Mouse (Mus musculus) heart, embryonic 14.5 days (tissue): Measurements from ENCODE around the gene Olfr44. TPM values are rescaled to one million over a fixed set of nuclear protein-coding genes. Genes with fewer than 3 reads are reported as not detected.

Source experiments
- polyA plus RNA-seq: library from polyadenylated mRNA; unstranded; fragments of >200 nt; fragmentation: Nextera tagmentation; extraction: Ambion mirVana; gene quantifications from 2 replicates; pipeline ENCODE4 v1.2.1, GENCODE M21; 2014

The Olfr44 gene
- polyA plus RNA-seq, 1 experiment from 2014 or later = not detected

Other genes starting within 250 kb of the Olfr44 start
- not detected in 2 replicates for gene Olfr1537, start 244.0 kb downstream of the Olfr44 start, polyA plus RNA-seq
- gene Olfr945, start 217.2 kb downstream of the Olfr44 start, polyA plus RNA-seq = not detected in 2 replicates
- not detected in 2 replicates for gene Olfr948, start 167.9 kb downstream of the Olfr44 start, polyA plus RNA-seq
- gene Olfr951, start 106.6 kb downstream of the Olfr44 start, polyA plus RNA-seq = not detected in 2 replicates
- gene Olfr952, start 66.8 kb downstream of the Olfr44 start, polyA plus RNA-seq = not detected in 2 replicates
- not detected in 2 replicates for gene Olfr954, start 37.3 kb downstream of the Olfr44 start, polyA plus RNA-seq
- gene Olfr955, start 22.1 kb downstream of the Olfr44 start, polyA plus RNA-seq = not detected in 2 replicates
- gene Olfr957, start 21.8 kb upstream of the Olfr44 start, polyA plus RNA-seq = not detected in 2 replicates
- not detected in 2 replicates for gene Olfr958, start 60.1 kb upstream of the Olfr44 start, polyA plus RNA-seq
- gene Olfr959, start 81.6 kb upstream of the Olfr44 start, polyA plus RNA-seq = not detected in 2 replicates
- gene AW551984, start 110.4 kb upstream of the Olfr44 start, polyA plus RNA-seq = 9.2 and 9.6 TPM in 2 replicates
- gene Olfr148, start 116.7 kb upstream of the Olfr44 start, polyA plus RNA-seq = not detected in 2 replicates
- gene Olfr960, start 127.4 kb upstream of the Olfr44 start, polyA plus RNA-seq = not detected in 2 replicates
- not detected in 2 replicates for gene Olfr961, start 151.1 kb upstream of the Olfr44 start, polyA plus RNA-seq
- not detected in 2 replicates for gene Olfr963, start 173.2 kb upstream of the Olfr44 start, polyA plus RNA-seq
- not detected in 2 replicates for gene Olfr149, start 213.1 kb upstream of the Olfr44 start, polyA plus RNA-seq
- not detected in 2 replicates for gene Olfr965, start 217.4 kb upstream of the Olfr44 start, polyA plus RNA-seq
- not detected in 2 replicates for gene Olfr150, start 237.0 kb upstream of the Olfr44 start, polyA plus RNA-seq